Mouse (Mus musculus) liver, embryonic 11.5 days (tissue): Measurements from ENCODE around the gene Gm3248. TPM values are rescaled to one million over a fixed set of nuclear protein-coding genes. Genes with fewer than 3 reads are reported as not detected.
"Not testable (repeated sequence)": the region's sequence is repeated elsewhere in the genome, so short reads cannot be mapped to it uniquely, and the experiment has no call there.

Experiments
- ATAC-seq: fragments of 200-750 bp; cut with Nextera tagmentation; replicated peaks from 2 replicates; pipeline ENCODE4 v1.8.0; 2017; ENCODE audit warnings: moderate number of reproducible peaks, mild to moderate bottlenecking, moderate TSS enrichment, moderate library complexity; ENCODE audit not compliant: low FRiP score
- DNase-seq: peaks from one replicate; pipeline ENCODE4 v3.0.0-alpha.2; 2017; ENCODE audit warnings: low spot score
- H3K27ac ChIP-seq: fragments of 300-500 bp; sonication (generic); 2 replicates; pipeline ENCODE4 v1.5.1; 2014; ENCODE audit warnings: mild to moderate bottlenecking, low read depth, low read length, control low read depth
- H3K27me3 ChIP-seq: fragments of 300-500 bp; sonication (generic); replicated peaks from 2 replicates; pipeline ENCODE4 v1.6.1; 2014; ENCODE audit warnings: low read length, mixed read lengths; ENCODE audit not compliant: control insufficient read depth, insufficient read depth
- H3K36me3 ChIP-seq: fragments of 300-500 bp; sonication (generic); 2 replicates; pipeline ENCODE4 v1.6.1; 2014; ENCODE audit warnings: mild to moderate bottlenecking, low read length, moderate library complexity, mixed read lengths; ENCODE audit not compliant: control insufficient read depth, insufficient read depth
- H3K4me1 ChIP-seq: fragments of 300-500 bp; sonication (generic); replicated peaks from 2 replicates; pipeline ENCODE4 v1.6.1; 2014; ENCODE audit warnings: low read length, mixed read lengths; ENCODE audit not compliant: control insufficient read depth, insufficient read depth
- H3K4me2 ChIP-seq: fragments of 300-500 bp; sonication (generic); 2 replicates; pipeline ENCODE4 v1.6.1; 2014; ENCODE audit warnings: mild to moderate bottlenecking, control low read depth, moderate library complexity
- H3K4me3 ChIP-seq: fragments of 300-500 bp; sonication (generic); 2 replicates; pipeline ENCODE4 v1.5.1; 2014; ENCODE audit warnings: low read depth, low read length, control low read depth
- H3K9ac ChIP-seq: fragments of 300-500 bp; sonication (generic); 2 replicates; pipeline ENCODE4 v1.6.1; 2014; ENCODE audit warnings: low read depth, low read length, control low read depth
- H3K9me3 ChIP-seq: fragments of 300-500 bp; sonication (generic); 2 replicates; pipeline ENCODE4 v1.6.1; 2016; ENCODE audit warnings: low read length, inconsistent platforms, mixed read lengths; ENCODE audit not compliant: control insufficient read depth
- WGBS: fragments of 180-500 bp; shearing (Covaris S2); extraction: QIAGEN DNeasy Blood & Tissue Kit; methylation state at CpG from one replicate; pipeline ENCODE4 v1.1.7; 2014; 5-methylcytosine and 5-hydroxymethylcytosine counted together
- polyA plus RNA-seq: library from polyadenylated mRNA; unstranded; fragments of >200 nt; fragmentation: Nextera tagmentation; extraction: Ambion mirVana; gene quantifications from 2 replicates; pipeline ENCODE4 v1.2.1, GENCODE M21; 2014

The Gm3248 gene
- 0.08 and 0.29 TPM in 2 replicates for polyA plus RNA-seq

DNA sequence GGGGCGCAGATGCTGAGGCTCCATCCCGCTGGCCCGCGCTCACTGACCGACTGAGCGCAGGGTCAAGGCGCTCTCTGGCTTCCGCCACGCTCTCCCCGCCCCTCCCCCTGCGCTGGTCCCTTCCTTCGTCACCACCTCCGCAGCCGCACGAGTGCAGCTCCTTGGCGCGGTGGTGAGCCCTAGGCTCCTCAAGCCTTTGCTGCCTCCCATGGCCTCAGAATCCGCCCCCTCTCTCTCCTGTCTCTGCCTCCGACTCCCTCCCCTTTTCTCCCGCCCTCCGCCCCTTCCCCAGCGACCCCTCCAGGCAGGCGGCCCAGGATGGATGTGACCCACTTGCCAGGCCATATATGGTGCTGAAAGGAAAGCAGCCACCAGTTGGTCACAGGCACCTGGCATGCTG lies at the start of gene Gm3248:
TSS of gene Gm3248 (minus strand) at position 111 of the 400 bp plus-strand sequence.
- not testable (repeated sequence) for H3K4me1 ChIP-seq, H3K36me3 ChIP-seq, H3K9ac ChIP-seq, H3K27me3 ChIP-seq, H3K27ac ChIP-seq, H3K9me3 ChIP-seq, ATAC-seq
- Histone ChIP-seq H3K4me2 (peak within 1 kb of the TSS; percentile 60), H3K4me3 (peak within 1 kb of the TSS; percentile 30)
- WGBS, result 0% methylated on average over 13 of the region's 23 CpGs
- peak; percentile 32 for DNase-seq

DNA sequence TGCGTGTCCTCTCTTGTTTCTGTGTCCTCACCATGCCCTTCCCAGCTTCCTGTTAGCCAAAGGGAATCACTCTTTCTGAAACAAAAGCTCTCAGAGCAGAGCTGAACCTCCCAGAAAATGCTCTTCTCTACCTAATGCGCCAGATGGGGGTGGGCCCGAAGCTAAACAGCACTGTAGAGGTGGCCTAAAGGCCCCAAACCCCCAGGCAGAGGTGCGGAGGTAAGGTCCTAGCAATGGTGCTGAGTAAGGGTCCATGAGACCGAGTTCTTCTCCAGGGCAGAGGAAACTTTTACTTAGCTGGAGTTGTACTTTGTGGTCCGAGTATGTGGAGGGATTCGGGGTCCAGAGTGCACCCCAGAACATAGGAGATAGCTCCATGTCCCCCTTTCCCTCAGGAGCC lies 25.6 kb upstream of the Gm3248 start:
- not testable (repeated sequence) for DNase-seq, H3K4me1 ChIP-seq, ATAC-seq, H3K27me3 ChIP-seq, H3K27ac ChIP-seq, H3K9me3 ChIP-seq, H3K4me3 ChIP-seq, H3K9ac ChIP-seq, H3K36me3 ChIP-seq, H3K4me2 ChIP-seq
- WGBS, result 74% methylated on average over 4 of the region's 7 CpGs

DNA sequence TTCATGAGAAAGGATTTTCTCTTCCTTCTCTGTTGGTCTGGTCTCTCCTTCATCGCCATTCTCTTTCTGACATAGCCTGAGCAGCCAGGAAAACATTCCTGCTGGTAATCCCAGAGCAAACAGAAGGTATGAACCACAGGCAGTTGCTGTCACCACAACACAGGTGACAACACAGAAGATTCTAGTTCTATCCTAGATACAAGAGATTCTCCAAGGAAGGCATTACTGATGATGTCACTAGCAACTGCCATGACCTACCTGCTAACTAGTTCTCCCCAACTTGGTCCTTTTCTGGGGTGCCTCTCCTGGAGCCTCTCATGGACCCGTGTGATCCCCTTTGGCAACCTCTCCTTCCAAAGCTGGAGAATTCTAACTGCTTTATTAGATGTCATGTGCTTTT lies 17.5 kb upstream of the Gm3248 start, which contains the start of gene Gm3453:
TSS of gene Gm3453 (minus strand) at position 101 of the 400 bp plus-strand sequence.
- not testable (repeated sequence) for H3K27me3 ChIP-seq, H3K27ac ChIP-seq, ATAC-seq, H3K4me3 ChIP-seq, H3K9ac ChIP-seq, DNase-seq, H3K4me1 ChIP-seq, H3K36me3 ChIP-seq, H3K4me2 ChIP-seq, H3K9me3 ChIP-seq
- 39% methylated on average over 2 of the region's 2 CpGs for WGBS

DNA sequence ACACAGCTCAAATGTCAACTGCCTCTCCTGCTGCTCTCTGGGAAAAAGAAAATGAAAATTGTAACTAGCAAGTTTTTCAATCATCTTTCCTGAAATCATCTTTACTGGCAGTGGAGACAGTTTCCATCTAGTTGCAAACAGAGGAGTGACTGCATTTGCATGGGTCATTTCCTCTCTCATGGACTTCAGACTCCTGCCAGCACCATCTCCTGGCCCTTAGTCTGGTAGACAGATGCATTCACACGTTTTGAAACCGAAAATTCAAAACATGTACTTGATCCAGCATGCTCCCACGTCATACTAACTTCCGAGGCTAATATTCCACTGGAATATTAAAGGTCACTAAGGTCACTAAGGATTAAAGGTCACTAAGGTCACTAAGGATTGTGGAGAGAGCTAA lies 896 bp upstream of the Gm3248 start:
- not testable (repeated sequence) for H3K36me3 ChIP-seq

GRCm38 (mm10) chr14:5961102-5961501 lies 443 bp downstream of the Gm3248 start:
- not testable (repeated sequence) for H3K9ac ChIP-seq, ATAC-seq, H3K36me3 ChIP-seq, H3K9me3 ChIP-seq, H3K27ac ChIP-seq, H3K4me1 ChIP-seq, H3K27me3 ChIP-seq
- Histone ChIP-seq H3K4me2 (peak overlapping the region; percentile 60), H3K4me3 (peak overlapping the region; percentile 30)
- WGBS, result 4% methylated on average over 16 of the region's 24 CpGs
- peak; percentile 31 for DNase-seq

More for the DNA sequence above, 896 bp upstream of the Gm3248 start:
- WGBS, result 20% methylated on average over 4 of the region's 4 CpGs
- not testable (repeated sequence) for H3K4me3 ChIP-seq, ATAC-seq, H3K27ac ChIP-seq, H3K9me3 ChIP-seq, H3K27me3 ChIP-seq, H3K4me1 ChIP-seq, H3K4me2 ChIP-seq, H3K9ac ChIP-seq, DNase-seq

DNA sequence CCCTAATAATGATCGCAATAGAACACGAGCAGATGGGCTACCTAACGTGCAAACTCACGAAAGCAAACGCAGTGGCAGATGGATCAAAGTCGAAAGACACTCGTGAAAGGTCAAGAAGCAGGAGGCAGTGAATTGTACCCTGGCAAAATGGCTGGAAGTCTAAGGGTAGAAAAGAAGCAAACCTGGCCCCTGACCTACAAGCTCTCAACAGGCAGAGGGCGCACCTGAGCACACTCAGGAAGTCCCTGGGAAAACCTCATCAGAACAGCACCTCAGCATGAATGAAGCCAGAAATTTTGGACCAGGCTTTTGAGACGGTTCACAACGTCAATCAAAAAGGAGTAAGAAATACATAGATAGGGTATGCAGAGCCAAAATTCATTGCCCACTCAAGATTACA lies 1.1 kb downstream of the Gm3248 start:
- ATAC-seq, H3K4me2 ChIP-seq, H3K9me3 ChIP-seq, H3K4me1 ChIP-seq, H3K36me3 ChIP-seq, DNase-seq, H3K9ac ChIP-seq, H3K4me3 ChIP-seq, H3K27me3 ChIP-seq, H3K27ac ChIP-seq: not testable (repeated sequence)
- 0% methylated on average over 3 of the region's 10 CpGs for WGBS

GRCm38 (mm10) chr14:5923276-5923675 lies 38.3 kb downstream of the Gm3248 start:
- not testable (repeated sequence) for DNase-seq

GRCm38 (mm10) chr14:5918330-5918942 lies 43.1 kb downstream of the Gm3248 start:
- not testable (repeated sequence) for DNase-seq, H3K9me3 ChIP-seq, H3K9ac ChIP-seq, H3K4me2 ChIP-seq, H3K4me3 ChIP-seq, H3K27ac ChIP-seq, H3K27me3 ChIP-seq, H3K4me1 ChIP-seq, ATAC-seq, H3K36me3 ChIP-seq
- WGBS, result 84% methylated on average over 4 of the region's 4 CpGs

More at GRCm38 (mm10) chr14:5923276-5923675, 38.3 kb downstream of the Gm3248 start:
- H3K36me3 ChIP-seq, H3K27me3 ChIP-seq, H3K4me1 ChIP-seq, H3K4me3 ChIP-seq, H3K27ac ChIP-seq, ATAC-seq, H3K4me2 ChIP-seq, H3K9me3 ChIP-seq, H3K9ac ChIP-seq: not testable (repeated sequence)
- 62% methylated on average over 7 of the region's 7 CpGs for WGBS

DNA sequence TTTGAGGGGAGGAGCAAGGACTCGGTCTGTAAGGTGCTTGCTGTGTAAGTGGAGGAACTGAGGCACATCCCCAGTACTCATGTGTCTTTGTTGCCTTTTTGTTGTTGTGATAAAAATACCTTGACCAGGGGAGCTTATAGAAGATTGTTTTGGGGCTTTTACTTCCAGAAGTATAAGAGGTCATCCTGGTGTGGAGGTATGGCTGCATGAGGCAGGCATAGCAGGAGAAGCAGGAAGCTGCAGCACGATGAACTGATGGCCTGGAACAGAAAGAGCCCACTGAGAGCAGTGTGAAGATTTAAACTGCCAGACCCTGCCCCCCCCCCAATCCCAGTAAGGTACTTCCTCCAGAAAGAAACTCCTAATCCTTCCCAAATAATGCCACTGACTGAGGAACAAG lies 47.8 kb downstream of the Gm3248 start:
- not testable (repeated sequence) for H3K4me2 ChIP-seq, H3K27ac ChIP-seq, H3K4me1 ChIP-seq, ATAC-seq, H3K9me3 ChIP-seq, DNase-seq, H3K36me3 ChIP-seq, H3K4me3 ChIP-seq, H3K27me3 ChIP-seq, H3K9ac ChIP-seq
- WGBS, result 69% methylated on average over 2 of the region's 2 CpGs
